8 mouse cellular contexts compared by ENCODE assay signal in the genomic region with DNA sequence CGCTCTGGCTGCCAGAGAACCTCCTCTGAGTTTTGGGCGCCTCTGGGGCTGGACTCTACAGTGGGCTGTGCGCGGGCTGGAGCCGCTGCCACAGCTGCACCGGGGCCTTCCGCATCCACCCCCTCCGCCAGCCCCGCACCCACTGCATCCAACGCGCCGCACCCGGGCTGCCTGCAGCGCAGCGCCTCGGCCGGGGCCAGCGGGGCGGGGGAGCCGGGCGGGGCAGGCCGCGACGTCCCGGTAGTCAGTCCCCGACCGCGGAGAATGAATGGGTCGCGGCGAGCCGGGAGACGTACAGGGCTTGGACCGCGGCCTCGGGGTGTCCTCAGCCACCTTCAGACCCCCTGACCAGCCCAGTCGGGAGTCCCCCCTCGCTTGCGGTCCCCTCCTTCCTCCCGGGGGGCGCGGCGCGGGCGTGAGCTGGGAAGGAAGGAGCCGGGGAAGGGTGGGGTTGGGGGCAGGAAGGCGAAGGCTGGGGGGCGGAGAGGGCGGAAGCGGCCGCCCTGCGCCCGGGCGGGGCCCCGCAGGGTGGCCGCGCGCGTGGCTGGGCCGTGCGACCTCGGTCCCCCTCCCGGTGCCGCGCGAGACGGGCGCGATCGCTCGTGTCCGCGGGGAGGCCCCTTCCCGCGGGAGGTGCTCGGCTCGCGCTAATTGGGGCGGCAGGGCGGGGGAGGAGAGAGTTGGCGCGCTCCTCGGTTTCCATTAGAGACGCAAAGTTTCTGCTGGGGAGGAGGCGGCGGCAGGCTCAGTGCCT. TPM values are rescaled to one million over a fixed set of nuclear protein-coding genes. Genes with fewer than 3 reads are reported as not detected.
DNase-seq lines count a peak whose midpoint lies in the region; ATAC-seq and TF ChIP-seq lines count a peak whose summit lies in the region.

No protein-coding gene starts in this region.

- H3K36me3 ChIP-seq in forebrain, postnatal 0 days (ENCODE audit: insufficient read depth), result peaks cover 25% of the 10 kb centered on the region
- peaks cover 29% of the 10 kb centered on the region for H3K36me3 ChIP-seq in hindbrain, embryonic 10.5 days

- peaks cover 17% of the 10 kb centered on the region; the same call in 1 of the 2 replicates for H3K4me1 ChIP-seq in cerebellum, adult 2 months (ENCODE audit: control insufficient read depth, insufficient read depth, low read length)
- H3K4me1 ChIP-seq in forebrain, postnatal 0 days (ENCODE audit: insufficient read depth), result peaks cover 14% of the 10 kb centered on the region
- peaks cover 34% of the 10 kb centered on the region for H3K4me1 ChIP-seq in hindbrain, embryonic 10.5 days (replicated peaks)

- H3K27ac ChIP-seq in cerebellum, adult 2 months (ENCODE audit: insufficient read depth, low read length), result peak overlapping the region; percentile 81
- peak overlapping the region; percentile 94 for H3K27ac ChIP-seq in forebrain, postnatal 0 days (ENCODE audit: low read depth, low read length)
- peak overlapping the region; percentile 96 for H3K27ac ChIP-seq in hindbrain, embryonic 10.5 days

- H3K9ac ChIP-seq in forebrain, postnatal 0 days, result peak overlapping the region; percentile 96

- DNase-seq in Muller cell, postnatal 12 days (ENCODE audit: inconsistent ontology term), result peak; percentile 77
- peak; percentile 77 to 80 for DNase-seq in cerebellum, adult 2 months
- peak; percentile 76 for DNase-seq in forebrain, postnatal 0 days
- peak; percentile 60 for DNase-seq in hindbrain, embryonic 10.5 days (ENCODE audit: low spot score)
- DNase-seq in layer of hippocampus, postnatal 10 days (ENCODE audit: low spot score in 2 of 2), result peak; percentile 82 to 83
- DNase-seq in lung, postnatal 25 days (ENCODE audit: low spot score), result peak; percentile 61
- peak; percentile 61 for DNase-seq in retina, embryonic 14.5 days (ENCODE audit: low spot score)
- peak; percentile 79 for DNase-seq in thymus, postnatal 4 days

- peak; percentile 75 for ATAC-seq in forebrain, postnatal 0 days

- peak overlapping the region; percentile 72 for H3K4me3 ChIP-seq in cerebellum, adult 2 months (replicated peaks; ENCODE audit: insufficient read depth, low read depth, low read length)
- peak overlapping the region; percentile 97 for H3K4me3 ChIP-seq in forebrain, postnatal 0 days (ENCODE audit: low read depth, low read length)
- peak overlapping the region; percentile 100 for H3K4me3 ChIP-seq in hindbrain, embryonic 10.5 days

- 0 out of 2 replicates have a peak, but pooled peaks have one; percentile 3 for TF ChIP-seq POLR2A in cerebellum, adult 2 months (IDR thresholded peaks at IDR 0.05; ENCODE audit: borderline replicate concordance, insufficient read depth, low read length)

- 1% methylated on average over 83 of the region's 86 CpGs for WGBS in cerebellum, adult 2 months
- WGBS in forebrain, postnatal 0 days, result under 1% methylated on average over 58 of the region's 86 CpGs
- under 1% methylated on average over 82 of the region's 86 CpGs for whole genome bisulfite sequencing in hindbrain, embryonic 10.5 days

- no peak for TF ChIP-seq CTCF in cerebellum, adult 2 months (IDR thresholded peaks at IDR 0.05; ENCODE audit: borderline replicate concordance, insufficient read depth, low read depth, low read length)
- TF ChIP-seq CTCF in forebrain, postnatal 0 days (IDR thresholded peaks at IDR 0.05; ENCODE audit: low read depth), result no peak

- no peaks in the 10 kb centered on the region for H3K9me3 ChIP-seq in forebrain, postnatal 0 days (ENCODE audit: low read length)
- no peaks in the 10 kb centered on the region for H3K9me3 ChIP-seq in hindbrain, embryonic 10.5 days

- H3K27me3 ChIP-seq in cerebellum, adult 2 months (ENCODE audit: control insufficient read depth, insufficient read depth, low read length), result no peaks in the 10 kb centered on the region
- H3K27me3 ChIP-seq in forebrain, postnatal 0 days (ENCODE audit: insufficient read depth, low read length), result no peaks in the 10 kb centered on the region
- H3K27me3 ChIP-seq in hindbrain, embryonic 10.5 days (ENCODE audit: insufficient read depth, poor library complexity, severe bottlenecking), result no peaks in the 10 kb centered on the region

- H3K4me2 ChIP-seq in forebrain, postnatal 0 days (ENCODE audit: low read depth), result peak overlapping the region; percentile 94

RNA-seq across cellular contexts. Expression of gene Calm1, which starts 0.8 kb away (rescaled TPM):
- 991 and 1,020 TPM in 2 replicates for polyA plus RNA-seq in cerebellum, adult 2 months (2012; rRNA removed)
- 1,041 and 1,060 TPM in 2 replicates for total RNA-seq in forebrain, postnatal 0 days (2014; rRNA removed)
- 4,009 and 4,204 TPM in 2 replicates for polyA plus RNA-seq in forebrain, postnatal 0 days (2015; fragmentation: Nextera tagmentation; extraction: Ambion mirVana)
- 1,379 and 1,527 TPM in 2 replicates for polyA plus RNA-seq in hindbrain, embryonic 10.5 days (2016; fragmentation: Nextera tagmentation; extraction: Ambion mirVana)
- 1,000 to 10,000 TPM; 1,868 to 2,057 TPM for total RNA-seq in layer of hippocampus, postnatal 10 days (2021)

RNA-seq across cellular contexts. Expression of gene Nrde2, which starts 40.6 kb away (rescaled TPM):
- polyA plus RNA-seq in cerebellum, adult 2 months (2012; rRNA removed), result 14.8 and 16.9 TPM in 2 replicates
- 24.3 and 25.1 TPM in 2 replicates for total RNA-seq in forebrain, postnatal 0 days (2014; rRNA removed)
- polyA plus RNA-seq in forebrain, postnatal 0 days (2015; fragmentation: Nextera tagmentation; extraction: Ambion mirVana), result 13.1 and 13.3 TPM in 2 replicates
- polyA plus RNA-seq in hindbrain, embryonic 10.5 days (2016; fragmentation: Nextera tagmentation; extraction: Ambion mirVana), result 12.7 and 13.2 TPM in 2 replicates
- total RNA-seq in layer of hippocampus, postnatal 10 days (2021), result 10 to 100 TPM; 17.1 to 19.0 TPM

Comparison
In these comparisons a context has a peak if more than half of its experiments do, and no peak if none do; other contexts are left out.
1. Peak in every context shown above with its lines: DNase-seq, ATAC-seq, H3K4me3 ChIP-seq and H3K27ac ChIP-seq.